Mouse (Mus musculus) brain, embryonic 14.5 days (tissue): ENCODE measurements around the gene Iqsec1.

Experiments used
- CTCF ChIP-seq: fragments of 200-500 bp; IDR thresholded peaks from 2 replicates; pipeline ENCODE4 v1.5.1; 2012; ENCODE audit warnings: inconsistent platforms, mild to moderate bottlenecking, moderate library complexity, borderline replicate concordance; ENCODE audit not compliant: insufficient read depth, insufficient read length; ENCODE audit errors: extremely low read depth
- POLR2A ChIP-seq: fragments of 200-500 bp; IDR thresholded peaks from 2 replicates; pipeline ENCODE4 v1.6.1; 2012; ENCODE audit warnings: mild to moderate bottlenecking, inconsistent platforms, borderline replicate concordance; ENCODE audit not compliant: poor library complexity, insufficient read depth, insufficient read length, severe bottlenecking; ENCODE audit errors: extremely low read depth

DNA sequence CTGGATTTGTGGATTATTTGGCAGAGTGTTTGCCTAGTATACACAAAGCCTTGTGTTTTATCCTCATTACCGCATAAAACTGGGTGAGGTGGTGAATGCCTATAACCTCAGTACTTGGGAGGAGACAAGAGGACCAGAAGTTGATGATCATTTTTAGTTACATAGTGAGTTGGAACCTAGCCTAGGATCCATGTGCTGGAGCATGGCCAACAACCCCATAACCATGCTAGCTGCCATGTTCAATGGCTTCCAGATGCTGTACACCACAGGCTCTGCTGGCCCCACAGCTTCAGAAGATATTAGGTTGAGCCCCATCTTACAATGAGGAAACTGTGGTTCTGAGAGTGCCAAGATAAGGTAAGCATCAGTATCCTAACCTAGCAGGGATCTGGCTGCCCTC is 89.2 kb downstream of the Iqsec1 start:
- TF ChIP-seq POLR2A: no peak
- TF ChIP-seq CTCF: no peak
